Comparison of ENCODE assay signal across 8 mouse cellular contexts in the genomic region with DNA sequence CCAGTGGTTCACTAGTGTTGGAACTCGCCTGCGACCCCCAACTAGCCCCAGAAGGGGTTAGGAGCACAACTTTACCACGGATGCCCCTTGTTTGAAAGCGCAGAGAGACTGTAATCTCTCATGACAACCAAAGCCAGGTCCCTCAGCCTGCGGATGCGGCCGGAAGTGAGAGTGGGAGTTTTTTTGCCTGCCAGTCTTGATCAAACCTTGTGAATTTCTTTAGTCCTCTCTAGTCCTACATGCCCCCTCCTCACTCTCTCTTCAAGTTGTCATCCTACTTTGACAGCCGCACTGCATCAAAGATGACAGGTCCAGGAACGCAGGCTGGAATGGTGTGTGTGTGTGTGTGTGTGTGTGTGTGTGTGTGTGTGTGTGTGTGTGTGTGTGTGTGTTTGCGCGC. TPM values are rescaled to one million over a fixed set of nuclear protein-coding genes. Genes with fewer than 3 reads are reported as not detected.
DNase-seq lines count a peak whose midpoint lies in the region; ATAC-seq and TF ChIP-seq lines count a peak whose summit lies in the region.

No protein-coding gene starts in this region.

- H3K9ac ChIP-seq in heart, embryonic 13.5 days, result peak overlapping the region; percentile 90
- peak overlapping the region; percentile 77 for H3K9ac ChIP-seq in embryonic facial prominence, embryonic 11.5 days (replicated peaks; ENCODE audit: low read length)

- DNase-seq in heart, adult 18-20 months, result no peak
- peak; percentile 44 for DNase-seq in embryonic facial prominence, embryonic 11.5 days (ENCODE audit: low spot score)
- DNase-seq in thymus, postnatal 14 days, result peak; percentile 70
- DNase-seq in left cerebral cortex, adult 11 months (ENCODE audit: low spot score), result no peak

- TF ChIP-seq CTCF in E14TG2a.4 (conservative IDR thresholded peaks at IDR 0.05; ENCODE audit: low read length), result no peak

- peak overlapping the region; percentile 84 for H3K4me2 ChIP-seq in heart, embryonic 13.5 days
- H3K4me2 ChIP-seq in embryonic facial prominence, embryonic 11.5 days (ENCODE audit: low read depth, low read length), result peak overlapping the region; percentile 68

- no peak for ATAC-seq in heart, embryonic 13.5 days (ENCODE audit: extremely low read depth, insufficient number of reproducible peaks, low FRiP score, low TSS enrichment)
- ATAC-seq in embryonic facial prominence, embryonic 11.5 days (replicated peaks; ENCODE audit: insufficient number of reproducible peaks, low FRiP score, low TSS enrichment, low read depth), result peak; percentile 18; the same call in 1 of the 2 replicates
- ATAC-seq in inflammation-experienced regulatory T-cells, adult 6 months, result peak; percentile 81
- ATAC-seq in megakaryocyte progenitor cell, adult 5-6 weeks (replicated peaks; ENCODE audit: poor library complexity), result peak; percentile 40

- no peaks in the 10 kb centered on the region for H3K9me3 ChIP-seq in heart, embryonic 13.5 days
- H3K9me3 ChIP-seq in E14TG2a.4 (ENCODE audit: low read length), result no peaks in the 10 kb centered on the region
- H3K9me3 ChIP-seq in embryonic facial prominence, embryonic 11.5 days (replicated peaks; ENCODE audit: control insufficient read depth, low read length), result no peaks in the 10 kb centered on the region

- H3K4me1 ChIP-seq in heart, embryonic 13.5 days, result peaks cover 3% of the 10 kb centered on the region; the same call in 1 of the 2 replicates
- H3K4me1 ChIP-seq in E14TG2a.4 (replicated peaks; ENCODE audit: low read depth, low read length), result peaks cover 9% of the 10 kb centered on the region
- no peaks in the 10 kb centered on the region for H3K4me1 ChIP-seq in embryonic facial prominence, embryonic 11.5 days (ENCODE audit: control insufficient read depth, insufficient read depth, low read length)

- no peaks in the 10 kb centered on the region for H3K27me3 ChIP-seq in heart, embryonic 13.5 days (replicated peaks)
- H3K27me3 ChIP-seq in E14TG2a.4 (ENCODE audit: insufficient read depth, low read length), result no peaks in the 10 kb centered on the region
- no peaks in the 10 kb centered on the region for H3K27me3 ChIP-seq in embryonic facial prominence, embryonic 11.5 days (ENCODE audit: control insufficient read depth, insufficient read depth, low read length)

- peak overlapping the region; percentile 81 for H3K4me3 ChIP-seq in heart, embryonic 13.5 days
- peak overlapping the region; percentile 96 for H3K4me3 ChIP-seq in E14TG2a.4 (replicated peaks; ENCODE audit: low read length)
- peak overlapping the region; percentile 76 for H3K4me3 ChIP-seq in embryonic facial prominence, embryonic 11.5 days (ENCODE audit: low read depth, low read length)

- no peaks in the 10 kb centered on the region for H3K36me3 ChIP-seq in heart, embryonic 13.5 days
- no peaks in the 10 kb centered on the region for H3K36me3 ChIP-seq in E14TG2a.4 (ENCODE audit: insufficient read depth, low read length)
- H3K36me3 ChIP-seq in embryonic facial prominence, embryonic 11.5 days (replicated peaks; ENCODE audit: control insufficient read depth, insufficient read depth, low read depth, low read length), result no peaks in the 10 kb centered on the region

- 8% methylated on average over 11 of the region's 11 CpGs for WGBS in heart, embryonic 13.5 days
- WGBS in embryonic facial prominence, embryonic 11.5 days, result 5% methylated on average over 11 of the region's 11 CpGs

- H3K27ac ChIP-seq in heart, embryonic 13.5 days (replicated peaks), result peak overlapping the region; percentile 84
- no peak overlapping the region; the same call in 1 of the 2 replicates for H3K27ac ChIP-seq in embryonic facial prominence, embryonic 11.5 days (replicated peaks; ENCODE audit: low read depth, low read length)

RNA-seq across cellular contexts. Expression of a gene that starts 0.5 kb away (rescaled TPM):
- 21.5 and 25.2 TPM in 2 replicates for polyA plus RNA-seq in heart, embryonic 13.5 days (2015; fragmentation: Nextera tagmentation; extraction: Ambion mirVana)
- 100 to 1,000 TPM; 102 to 117 TPM for total RNA-seq in heart, adult 18-20 months (2021)
- polyA plus RNA-seq in embryonic facial prominence, embryonic 11.5 days (2014; fragmentation: Nextera tagmentation; extraction: Ambion mirVana), result 32.5 and 37.4 TPM in 2 replicates
- 10 to 100 TPM; 15.0 to 27.4 (median 22.9) TPM for polyA plus RNA-seq in inflammation-experienced regulatory T-cells, adult 6 months (2017; shearing (Covaris generic))
- 22.6 and 35.2 TPM in 2 replicates for total RNA-seq in megakaryocyte progenitor cell, adult 5-6 weeks (2015)
- total RNA-seq in megakaryocyte progenitor cell, adult 5-6 weeks (2017), result 21.2 and 34.6 TPM in 2 replicates

Comparison
In these comparisons a context has a peak if more than half of its experiments do, and no peak if none do; other contexts are left out.
1. DNase-seq: peak in embryonic facial prominence, embryonic 11.5 days (single experiment) and thymus, postnatal 14 days (single experiment); none in heart, adult 18-20 months (0 of 2) and left cerebral cortex, adult 11 months (single experiment).
2. Peak in every context shown above with its lines, with median percentiles within 50 percentile points of each other: H3K4me3 ChIP-seq.